Mouse (Mus musculus) thymus, adult 2 months (tissue): ENCODE data around the gene Prtg.

Experiments used
- CTCF ChIP-seq: fragments of 200-500 bp; IDR thresholded peaks from 2 replicates; pipeline ENCODE4 v1.5.1; 2012; ENCODE audit warnings: mild to moderate bottlenecking, control low read depth, low read length, moderate library complexity, borderline replicate concordance; ENCODE audit not compliant: control insufficient read depth, poor library complexity, insufficient read depth; ENCODE audit errors: extremely low read depth
- POLR2A ChIP-seq: fragments of 200-500 bp; IDR thresholded peaks from 2 replicates; pipeline ENCODE4 v1.6.1; 2012; ENCODE audit warnings: mild to moderate bottlenecking, low read length, control low read depth, moderate library complexity; ENCODE audit not compliant: control insufficient read depth, poor library complexity, insufficient read depth; ENCODE audit errors: extremely low read depth

DNA sequence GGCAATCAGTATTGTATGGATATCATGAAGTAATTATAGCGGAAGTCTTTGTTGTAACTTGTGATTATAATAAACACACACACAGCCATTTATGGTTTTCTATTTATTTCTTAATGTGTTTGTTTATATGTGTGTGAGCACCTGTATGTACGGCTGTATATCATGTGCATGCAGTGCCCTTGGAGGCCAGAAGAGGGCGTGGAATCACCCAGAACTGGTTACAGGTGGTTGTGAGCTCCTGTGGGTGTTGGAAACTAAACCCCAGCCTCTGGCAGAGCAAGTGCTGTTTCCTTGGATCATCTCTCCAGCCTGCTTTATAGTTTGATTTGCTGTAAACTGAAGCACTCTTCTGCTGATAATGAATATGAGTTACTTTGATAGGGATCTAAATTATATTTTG, 136.8 kb downstream of the Prtg start:
- TF ChIP-seq CTCF (no peak), POLR2A (no peak)
